Mouse (Mus musculus) midbrain, postnatal 0 days (tissue): Measurements from ENCODE around the gene Fam216a. TPM values are rescaled to one million over a fixed set of nuclear protein-coding genes. Genes with fewer than 3 reads are reported as not detected.

Experiments used
- ATAC-seq: fragments of 200-750 bp; cut with Nextera tagmentation; 2 replicates; pipeline ENCODE4 v1.8.0; 2017; ENCODE audit warnings: moderate number of reproducible peaks, mild to moderate bottlenecking, moderate TSS enrichment, moderate library complexity; ENCODE audit not compliant: low FRiP score
- DNase-seq: peaks from one replicate; pipeline ENCODE4 v3.0.0-alpha.2; 2015; ENCODE audit warnings: low spot score
- H3K27ac ChIP-seq: fragments of 300-500 bp; sonication (generic); 2 replicates; pipeline ENCODE4 v1.5.1; 2014; ENCODE audit warnings: low read depth, mild to moderate bottlenecking, low read length, mixed read lengths
- H3K27me3 ChIP-seq: fragments of 300-500 bp; sonication (generic); 2 replicates; pipeline ENCODE4 v1.6.1; 2014; ENCODE audit warnings: low read length, control low read depth, mixed read lengths; ENCODE audit not compliant: insufficient read depth
- H3K36me3 ChIP-seq: fragments of 300-500 bp; sonication (generic); 2 replicates; pipeline ENCODE4 v1.6.1; 2014; ENCODE audit warnings: low read length, control low read depth, mixed read lengths; ENCODE audit not compliant: insufficient read depth
- H3K4me1 ChIP-seq: fragments of 300-500 bp; sonication (generic); 2 replicates; pipeline ENCODE4 v1.6.1; 2014; ENCODE audit warnings: mild to moderate bottlenecking, control low read depth, antibody characterized with exemption, low read length, mixed read lengths; ENCODE audit not compliant: insufficient read depth
- H3K4me2 ChIP-seq: fragments of 300-500 bp; sonication (generic); 2 replicates; pipeline ENCODE4 v1.6.1; 2014; ENCODE audit warnings: low read depth, mild to moderate bottlenecking, low read length, mixed read lengths; ENCODE audit not compliant: poor library complexity, severe bottlenecking
- H3K4me3 ChIP-seq: fragments of 300-500 bp; sonication (generic); 2 replicates; pipeline ENCODE4 v1.5.1; 2014; ENCODE audit warnings: low read depth, mild to moderate bottlenecking, low read length, moderate library complexity
- H3K9ac ChIP-seq: fragments of 300-500 bp; sonication (generic); replicated peaks from 2 replicates; pipeline ENCODE4 v1.6.1; 2014; ENCODE audit warnings: mild to moderate bottlenecking, low read length, moderate library complexity, mixed read lengths; ENCODE audit not compliant: poor library complexity, severe bottlenecking
- H3K9me3 ChIP-seq: fragments of 300-500 bp; sonication (generic); 2 replicates; pipeline ENCODE4 v1.6.1; 2016; ENCODE audit warnings: low read length, control low read depth
- CTCF ChIP-seq: IDR thresholded peaks from 2 replicates; pipeline ENCODE4 v1.5.1; 2016; ENCODE audit warnings: antibody characterized with exemption, mild to moderate bottlenecking
- WGBS: fragments of 180-500 bp; shearing (Covaris S2); extraction: QIAGEN DNeasy Blood & Tissue Kit; methylation state at CpG from one replicate; pipeline ENCODE4 v1.1.7; 2014; 5-methylcytosine and 5-hydroxymethylcytosine counted together
- polyA plus RNA-seq: library from polyadenylated mRNA; unstranded; fragments of >200 nt; fragmentation: Nextera tagmentation; extraction: Ambion mirVana; gene quantifications from 2 replicates; pipeline ENCODE4 v1.2.1, GENCODE M21; 2015
- total RNA-seq: library from RNA; depleted of rRNA; stranded (reverse); fragments of >200 nt; gene quantifications from 2 replicates; pipeline ENCODE4 v1.2.3, GENCODE M21; 2014

Fam216a gene
- total and polyA plus RNA-seq, 2 experiments from 2014 or later, result 139 to 156 TPM

DNA sequence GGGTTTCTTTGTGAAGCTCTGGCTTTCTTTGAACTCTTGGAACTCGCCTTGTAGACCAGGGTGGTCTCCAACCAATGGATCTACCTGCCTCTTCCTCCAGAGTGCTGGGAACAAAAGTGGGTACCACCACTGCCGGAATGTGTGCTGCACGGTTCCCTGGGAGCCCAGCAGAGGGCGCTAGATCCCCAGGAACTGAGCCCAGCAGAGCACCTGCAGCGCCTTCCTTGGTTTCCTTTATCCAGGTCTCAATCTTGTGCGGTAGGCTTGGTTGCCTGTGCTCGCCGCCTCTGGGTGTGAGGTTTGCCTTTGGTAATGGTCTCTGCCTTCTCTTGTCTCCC, 29.1 kb upstream of the Fam216a start:
- Histone ChIP-seq H3K27ac (no peak overlapping the region), H3K9ac (no peak overlapping the region), H3K36me3 (peaks cover 59% of the 10 kb centered on the region), H3K4me3 (no peak overlapping the region), H3K27me3 (no peaks in the 10 kb centered on the region), H3K4me2 (no peak overlapping the region), H3K9me3 (no peaks in the 10 kb centered on the region), H3K4me1 (no peaks in the 10 kb centered on the region)
- peak; percentile 89 for TF ChIP-seq CTCF
- WGBS, result 11% methylated on average over 8 of the region's 8 CpGs
- ATAC-seq, result no peak
- peak; percentile 71 for DNase-seq

DNA sequence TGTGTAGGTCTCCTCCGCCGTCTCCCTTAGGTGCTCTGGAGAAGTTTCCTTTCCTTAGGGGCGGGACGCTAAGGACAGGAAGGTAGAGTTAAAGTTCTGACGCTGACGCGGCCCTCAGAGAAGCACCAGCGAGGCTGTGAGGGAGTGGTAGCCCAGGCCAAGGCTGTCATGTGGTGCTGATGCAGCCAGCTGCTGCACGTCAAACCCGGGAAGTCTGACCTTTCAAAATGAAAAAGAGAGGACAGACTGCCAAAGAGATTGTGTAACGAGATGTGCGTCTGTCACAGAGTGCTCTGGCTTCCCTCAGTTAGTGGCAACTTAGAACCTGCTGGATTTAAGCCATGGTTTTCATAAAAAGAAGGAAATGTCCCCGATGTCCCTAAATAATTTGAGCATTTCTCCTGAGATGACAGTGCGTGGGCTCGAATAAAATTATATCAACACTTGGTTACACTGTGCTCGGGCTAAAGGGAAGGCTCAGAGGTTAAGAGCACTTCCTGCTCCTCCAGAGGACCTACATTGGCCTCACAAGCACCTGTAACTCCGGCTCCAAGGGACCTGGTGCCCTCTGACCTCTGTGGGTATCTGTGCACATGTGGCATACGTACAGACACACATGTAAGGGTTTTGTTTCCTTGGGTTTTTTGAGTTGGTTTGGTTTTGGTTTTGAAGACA, 28.6 kb upstream of the Fam216a start:
- H3K4me1 ChIP-seq, result no peaks in the 10 kb centered on the region
- H3K27me3 ChIP-seq, result no peaks in the 10 kb centered on the region
- no peak overlapping the region for H3K9ac ChIP-seq
- WGBS, result 84% methylated on average over 18 of the region's 18 CpGs
- DNase-seq, result no peak
- H3K4me3 ChIP-seq, result no peak overlapping the region
- peaks cover 55% of the 10 kb centered on the region for H3K36me3 ChIP-seq
- no peak for TF ChIP-seq CTCF
- H3K4me2 ChIP-seq, result no peak overlapping the region
- ATAC-seq, result no peak
- H3K9me3 ChIP-seq, result no peaks in the 10 kb centered on the region
- H3K27ac ChIP-seq, result no peak overlapping the region

DNA sequence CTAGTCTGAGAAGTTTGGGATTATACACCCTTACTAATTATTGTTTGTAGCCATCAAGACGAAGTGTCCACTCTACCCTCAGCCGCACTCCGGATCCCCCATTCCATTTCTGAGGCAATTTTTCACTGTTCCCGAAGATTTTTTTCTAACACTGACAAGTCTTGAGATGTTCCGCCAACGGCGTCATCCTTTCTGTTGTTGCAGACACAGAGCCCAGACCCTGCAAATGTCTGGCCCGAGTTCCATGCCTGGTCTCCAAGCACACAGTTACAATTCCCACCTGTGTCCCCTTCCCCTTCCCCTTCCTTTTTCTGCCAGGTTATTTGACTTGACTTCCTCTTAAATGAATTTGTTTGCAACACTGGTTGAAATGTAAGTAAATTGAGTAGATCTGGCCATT, 27.7 kb upstream of the Fam216a start:
- no peak for DNase-seq
- no peaks in the 10 kb centered on the region for H3K4me1 ChIP-seq
- no peak overlapping the region for H3K27ac ChIP-seq
- no peak for ATAC-seq
- no peak overlapping the region for H3K4me2 ChIP-seq
- no peaks in the 10 kb centered on the region for H3K27me3 ChIP-seq
- 94% methylated on average over 8 of the region's 8 CpGs for WGBS
- no peak for TF ChIP-seq CTCF
- H3K9ac ChIP-seq, result no peak overlapping the region
- peaks cover 46% of the 10 kb centered on the region for H3K36me3 ChIP-seq
- H3K9me3 ChIP-seq, result no peaks in the 10 kb centered on the region
- H3K4me3 ChIP-seq, result no peak overlapping the region

DNA sequence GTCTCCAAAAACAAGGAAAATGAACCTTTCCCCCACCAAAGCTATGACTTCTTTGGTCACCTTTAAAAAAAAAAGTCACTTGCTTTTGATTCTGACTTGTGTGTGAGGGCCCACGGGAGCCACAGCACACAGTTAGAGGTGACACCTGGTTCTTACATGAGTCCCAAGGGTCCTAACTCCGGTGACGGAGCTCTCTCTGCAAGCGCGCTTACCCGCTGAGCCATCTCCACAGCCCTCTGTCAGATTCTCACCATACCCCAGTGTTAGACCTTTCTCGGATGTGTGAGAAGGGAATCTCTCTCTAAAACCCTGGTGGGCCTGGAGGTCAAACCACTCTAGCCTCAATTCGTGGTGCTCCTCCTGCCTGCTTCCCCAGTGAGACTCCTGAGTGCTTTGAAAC, 25.3 kb upstream of the Fam216a start:
- Histone ChIP-seq H3K36me3 (peaks cover 23% of the 10 kb centered on the region), H3K4me1 (peaks cover 3% of the 10 kb centered on the region; the same call in 1 of the 2 replicates), H3K4me2 (no peak overlapping the region), H3K27me3 (no peaks in the 10 kb centered on the region), H3K27ac (no peak overlapping the region), H3K9ac (no peak overlapping the region), H3K4me3 (no peak overlapping the region), H3K9me3 (no peaks in the 10 kb centered on the region)
- ATAC-seq (no peak), DNase-seq (no peak)
- WGBS, result 92% methylated on average over 8 of the region's 8 CpGs
- no peak for TF ChIP-seq CTCF

DNA sequence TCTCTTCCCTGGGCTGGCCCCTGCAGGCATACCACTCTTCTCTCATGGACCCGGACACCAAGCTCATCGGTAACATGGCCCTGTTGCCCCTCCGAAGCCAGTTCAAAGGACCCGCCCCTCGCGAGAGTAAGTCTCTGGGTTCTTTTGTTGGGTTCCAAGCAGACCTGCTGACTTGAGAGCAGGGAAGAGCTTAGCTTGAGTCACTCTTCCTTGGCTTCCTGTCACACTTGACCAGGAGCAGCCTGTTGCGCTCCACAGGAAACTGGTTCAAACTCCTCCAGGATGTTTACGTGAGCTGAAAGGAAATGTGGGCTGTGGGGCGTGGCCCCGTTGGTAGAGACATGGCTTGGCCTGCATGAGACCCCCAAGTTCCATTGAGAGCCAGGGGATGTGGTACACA, 24.6 kb upstream of the Fam216a start:
- no peaks in the 10 kb centered on the region for H3K9me3 ChIP-seq

DNA sequence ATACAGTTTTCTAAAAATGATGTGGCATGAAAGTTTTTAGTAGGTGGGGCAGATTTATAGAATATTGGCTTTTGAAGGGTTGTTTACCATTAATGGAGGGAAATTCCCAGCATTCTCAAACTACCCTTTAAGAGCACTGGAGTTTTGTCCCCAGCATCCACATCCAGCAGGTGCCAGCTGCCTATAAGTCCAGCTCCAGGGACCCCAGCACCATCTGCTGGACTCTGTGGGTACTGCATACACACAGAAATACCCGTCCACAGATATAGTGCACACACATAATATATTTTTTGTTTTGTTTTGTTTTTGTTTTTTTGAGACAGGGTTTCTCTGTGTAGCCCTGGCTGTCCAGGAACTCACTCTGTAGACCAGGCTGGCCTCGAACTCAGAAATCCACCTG, 21.7 kb upstream of the Fam216a start:
- Histone ChIP-seq H3K9me3 (no peaks in the 10 kb centered on the region), H3K4me2 (no peak overlapping the region), H3K27ac (no peak overlapping the region), H3K9ac (no peak overlapping the region), H3K27me3 (no peaks in the 10 kb centered on the region), H3K4me1 (peaks cover 5% of the 10 kb centered on the region; the same call in 1 of the 2 replicates), H3K36me3 (peaks cover 8% of the 10 kb centered on the region; the same call in 1 of the 2 replicates), H3K4me3 (no peak overlapping the region)
- TF ChIP-seq CTCF, result peak; percentile 86
- 40% methylated on average over 2 of the region's 2 CpGs for WGBS
- ATAC-seq (no peak), DNase-seq (peak; percentile 81)

More for the DNA sequence above, 24.6 kb upstream of the Fam216a start:
- Histone ChIP-seq H3K27ac (no peak overlapping the region), H3K9ac (no peak overlapping the region), H3K4me3 (no peak overlapping the region), H3K4me1 (peaks cover 5% of the 10 kb centered on the region; the same call in 1 of the 2 replicates), H3K4me2 (no peak overlapping the region), H3K27me3 (no peaks in the 10 kb centered on the region), H3K36me3 (peaks cover 18% of the 10 kb centered on the region; the same call in 1 of the 2 replicates)
- no peak for TF ChIP-seq CTCF
- 89% methylated on average over 10 of the region's 10 CpGs for WGBS
- ATAC-seq, result no peak
- no peak for DNase-seq
